Mouse (Mus musculus) neural tube, embryonic 12.5 days (tissue): ENCODE measurements around the gene Ackr3. TPM values are rescaled to one million over a fixed set of nuclear protein-coding genes. Genes with fewer than 3 reads are reported as not detected.

Source experiments
- ATAC-seq: fragments of 200-750 bp; cut with Nextera tagmentation; 2 replicates; pipeline ENCODE4 v1.8.0; 2017; ENCODE audit warnings: low read depth, mild to moderate bottlenecking, moderate TSS enrichment, moderate library complexity; ENCODE audit not compliant: low FRiP score
- H3K27ac ChIP-seq: fragments of 300-500 bp; sonication (generic); 2 replicates; pipeline ENCODE4 v1.5.1; 2016
- H3K27me3 ChIP-seq: fragments of 300-500 bp; sonication (generic); replicated peaks from 2 replicates; pipeline ENCODE4 v1.6.1; 2016; ENCODE audit warnings: mild to moderate bottlenecking
- H3K36me3 ChIP-seq: fragments of 300-500 bp; sonication (generic); 2 replicates; pipeline ENCODE4 v1.6.1; 2016; ENCODE audit warnings: mild to moderate bottlenecking
- H3K4me1 ChIP-seq: fragments of 300-500 bp; sonication (generic); 2 replicates; pipeline ENCODE4 v1.6.1; 2016
- H3K4me2 ChIP-seq: fragments of 300-500 bp; sonication (generic); replicated peaks from 2 replicates; pipeline ENCODE4 v1.6.1; 2016; ENCODE audit warnings: mild to moderate bottlenecking
- H3K4me3 ChIP-seq: fragments of 300-500 bp; sonication (generic); 2 replicates; pipeline ENCODE4 v1.5.1; 2016
- H3K9ac ChIP-seq: fragments of 300-500 bp; sonication (generic); 2 replicates; pipeline ENCODE4 v1.6.1; 2016; ENCODE audit warnings: mild to moderate bottlenecking
- H3K9me3 ChIP-seq: fragments of 300-500 bp; sonication (generic); 2 replicates; pipeline ENCODE4 v1.6.1; 2016; ENCODE audit warnings: mild to moderate bottlenecking
- WGBS: fragments of 180-500 bp; shearing (Covaris S2); methylation state at CpG from one replicate; pipeline ENCODE4 v1.1.7; 2016; 5-methylcytosine and 5-hydroxymethylcytosine counted together
- polyA plus RNA-seq: library from polyadenylated mRNA; unstranded; fragments of >200 nt; fragmentation: Nextera tagmentation; extraction: Ambion mirVana; gene quantifications from 2 replicates; pipeline ENCODE4 v1.2.1, GENCODE M21; 2016

Ackr3 gene
- polyA plus RNA-seq, 1 experiment from 2014 or later: 38.0 TPM

DNA sequence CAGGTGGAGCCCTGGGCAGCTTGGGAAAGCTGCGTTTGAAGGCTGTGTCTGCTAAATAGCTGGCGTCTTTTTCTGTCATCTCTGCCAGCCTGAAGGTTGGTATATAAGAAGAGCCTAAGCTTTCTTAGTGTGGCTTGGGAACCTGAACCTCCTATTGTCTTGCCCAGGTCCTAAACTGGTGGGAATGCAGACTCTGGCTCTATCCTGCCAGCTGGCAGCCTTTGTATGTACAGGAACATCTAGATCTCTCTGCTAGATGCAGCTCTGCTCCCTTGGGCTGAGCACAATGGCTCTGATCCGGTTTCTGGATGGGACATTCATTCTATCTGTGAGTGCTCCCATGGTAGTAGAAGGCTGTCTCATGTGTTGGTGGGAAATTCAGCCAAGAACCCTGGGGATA, 2.9 kb downstream of the Ackr3 start:
- Histone ChIP-seq H3K36me3 (peaks cover 14% of the 10 kb centered on the region; the same call in 1 of the 2 replicates), H3K27me3 (no peaks in the 10 kb centered on the region), H3K9ac (peak overlapping the region; percentile 71), H3K4me2 (peak overlapping the region; percentile 68), H3K4me1 (peaks cover 73% of the 10 kb centered on the region), H3K4me3 (peak overlapping the region; percentile 60), H3K9me3 (no peaks in the 10 kb centered on the region), H3K27ac (0 out of 2 replicates have a peak overlapping the region, but pooled peaks have one; percentile 47)
- ATAC-seq: no peak
- WGBS: 48% methylated on average over 3 of the region's 3 CpGs

GRCm38 (mm10) chr1:90207279-90207678, 3.5 kb downstream of the Ackr3 start:
- H3K4me1 ChIP-seq: peaks cover 71% of the 10 kb centered on the region
- peak overlapping the region; percentile 68 for H3K4me2 ChIP-seq
- peak overlapping the region; percentile 71 for H3K9ac ChIP-seq
- peaks cover 16% of the 10 kb centered on the region for H3K36me3 ChIP-seq
- 46% methylated on average over 6 of the region's 6 CpGs for WGBS
- no peak for ATAC-seq
- no peaks in the 10 kb centered on the region for H3K9me3 ChIP-seq
- no peak overlapping the region for H3K27ac ChIP-seq
- peak overlapping the region; percentile 60 for H3K4me3 ChIP-seq
- H3K27me3 ChIP-seq: no peaks in the 10 kb centered on the region

DNA sequence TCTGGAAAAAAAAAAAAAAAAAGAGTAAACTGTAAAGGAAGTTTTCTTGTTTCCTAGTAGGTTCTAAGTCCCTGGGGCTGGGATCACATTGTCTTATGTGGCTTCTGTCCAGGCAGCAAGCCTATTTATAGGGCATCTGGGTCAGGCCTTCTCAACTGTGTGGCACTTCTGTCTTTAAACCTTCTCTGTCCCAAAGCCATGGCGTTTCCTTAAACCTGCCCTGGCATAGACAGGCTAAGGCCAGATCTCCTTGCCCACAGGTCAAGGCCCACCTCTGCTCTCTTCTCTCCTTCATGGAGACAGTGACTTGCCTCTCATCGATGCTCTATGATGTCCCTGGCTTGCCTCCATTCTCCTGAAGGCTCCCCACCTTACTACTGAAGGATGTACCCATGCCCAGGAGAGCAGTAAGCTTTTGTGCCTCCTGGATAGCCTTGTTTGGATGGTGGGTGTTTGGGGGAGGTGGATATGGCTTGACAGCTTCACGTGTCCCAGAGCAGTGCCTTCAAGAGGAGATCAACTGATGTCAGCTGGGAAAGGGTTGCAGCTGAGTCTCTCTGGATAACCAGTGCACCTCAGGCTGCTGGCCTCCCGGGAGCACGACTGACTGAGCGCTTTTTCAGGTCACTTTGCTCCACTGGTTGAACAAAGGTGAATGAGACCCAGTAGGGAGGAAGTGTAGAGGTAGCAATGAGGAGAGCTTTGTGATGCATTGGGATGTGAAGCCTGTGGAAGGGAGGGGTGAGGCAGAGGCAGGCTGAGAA, 4.1 kb downstream of the Ackr3 start:
- Histone ChIP-seq H3K4me2 (peak overlapping the region; percentile 68), H3K9me3 (no peaks in the 10 kb centered on the region), H3K9ac (peak overlapping the region; percentile 40; the same call in 1 of the 2 replicates), H3K4me3 (peak overlapping the region; percentile 60), H3K27me3 (no peaks in the 10 kb centered on the region), H3K36me3 (peaks cover 22% of the 10 kb centered on the region), H3K4me1 (peaks cover 70% of the 10 kb centered on the region), H3K27ac (peak overlapping the region; percentile 57; the same call in 1 of the 2 replicates)
- no peak for ATAC-seq
- WGBS: 61% methylated on average over 6 of the region's 6 CpGs

DNA sequence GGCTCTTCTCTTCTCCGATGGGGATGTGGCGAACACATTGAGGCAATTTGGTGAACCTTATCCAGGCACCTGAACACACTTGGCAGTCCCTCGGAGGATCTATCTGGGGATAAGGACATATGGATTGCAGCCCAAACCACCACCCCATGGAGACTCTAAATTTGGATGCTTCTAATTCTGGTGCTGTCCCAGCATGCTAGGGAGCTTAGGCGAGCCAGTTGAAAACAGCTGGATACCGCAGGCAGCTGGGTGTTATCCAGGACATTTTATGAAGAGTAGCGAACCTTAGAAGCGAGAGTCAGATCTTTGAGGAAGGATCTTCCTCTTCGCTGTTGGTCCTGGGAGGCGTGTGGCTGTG, 4.7 kb downstream of the Ackr3 start:
- ATAC-seq: no peak
- Histone ChIP-seq H3K9me3 (no peaks in the 10 kb centered on the region), H3K9ac (0 out of 2 replicates have a peak overlapping the region, but pooled peaks have one; percentile 40), H3K4me2 (peak overlapping the region; percentile 68), H3K4me1 (peaks cover 69% of the 10 kb centered on the region), H3K4me3 (peak overlapping the region; percentile 60), H3K36me3 (peaks cover 28% of the 10 kb centered on the region), H3K27ac (peak overlapping the region; percentile 57), H3K27me3 (no peaks in the 10 kb centered on the region)
- WGBS: 68% methylated on average over 9 of the region's 9 CpGs

- peak; percentile 19; the same call in 1 of the 2 replicates for ATAC-seq
- Histone ChIP-seq H3K4me3 (peak overlapping the region; percentile 60; the same call in 1 of the 2 replicates), H3K9me3 (no peaks in the 10 kb centered on the region), H3K4me2 (peak overlapping the region; percentile 68), H3K4me1 (peaks cover 66% of the 10 kb centered on the region), H3K36me3 (peaks cover 34% of the 10 kb centered on the region), H3K9ac (0 out of 2 replicates have a peak overlapping the region, but pooled peaks have one; percentile 40), H3K27ac (peak overlapping the region; percentile 57; the same call in 1 of the 2 replicates), H3K27me3 (no peaks in the 10 kb centered on the region)
- 46% methylated on average over 5 of the region's 5 CpGs for WGBS
Measured at GRCm38 (mm10) chr1:90209069-90209468, 5.3 kb downstream of the Ackr3 start.

- Histone ChIP-seq H3K4me3 (no peak overlapping the region), H3K4me1 (peaks cover 65% of the 10 kb centered on the region), H3K27me3 (no peaks in the 10 kb centered on the region), H3K4me2 (peak overlapping the region; percentile 68), H3K9ac (no peak overlapping the region), H3K9me3 (no peaks in the 10 kb centered on the region), H3K27ac (no peak overlapping the region), H3K36me3 (peaks cover 41% of the 10 kb centered on the region)
- ATAC-seq: no peak
- WGBS: 80% methylated on average over 2 of the region's 2 CpGs
Measured at GRCm38 (mm10) chr1:90209741-90210140, 6.0 kb downstream of the Ackr3 start.

DNA sequence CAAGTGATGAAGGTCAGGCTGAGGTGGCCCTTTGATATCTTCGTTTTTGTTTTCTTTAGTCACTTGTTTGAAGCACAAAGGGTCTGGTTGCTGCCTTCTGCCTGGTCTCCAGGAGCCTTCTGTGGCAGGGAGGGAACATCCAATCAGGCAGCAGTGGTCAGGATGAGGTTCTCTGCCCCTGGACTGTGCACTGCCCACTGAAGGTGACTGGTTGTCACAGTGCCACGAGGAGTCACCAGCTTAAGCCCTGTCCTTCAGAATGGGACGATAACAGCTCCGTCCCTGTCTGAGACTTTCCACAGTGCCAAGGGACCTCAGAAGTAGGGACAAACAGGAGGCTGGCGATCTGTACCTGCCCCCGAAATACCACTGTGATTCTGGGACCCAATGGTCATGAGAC, 6.6 kb downstream of the Ackr3 start:
- peak overlapping the region; percentile 68 for H3K4me2 ChIP-seq
- H3K9ac ChIP-seq: no peak overlapping the region
- no peaks in the 10 kb centered on the region for H3K9me3 ChIP-seq
- ATAC-seq: no peak
- H3K4me3 ChIP-seq: no peak overlapping the region
- WGBS: 90% methylated on average over 6 of the region's 6 CpGs
- H3K27ac ChIP-seq: no peak overlapping the region
- H3K36me3 ChIP-seq: peaks cover 44% of the 10 kb centered on the region
- H3K27me3 ChIP-seq: no peaks in the 10 kb centered on the region
- H3K4me1 ChIP-seq: peaks cover 63% of the 10 kb centered on the region

DNA sequence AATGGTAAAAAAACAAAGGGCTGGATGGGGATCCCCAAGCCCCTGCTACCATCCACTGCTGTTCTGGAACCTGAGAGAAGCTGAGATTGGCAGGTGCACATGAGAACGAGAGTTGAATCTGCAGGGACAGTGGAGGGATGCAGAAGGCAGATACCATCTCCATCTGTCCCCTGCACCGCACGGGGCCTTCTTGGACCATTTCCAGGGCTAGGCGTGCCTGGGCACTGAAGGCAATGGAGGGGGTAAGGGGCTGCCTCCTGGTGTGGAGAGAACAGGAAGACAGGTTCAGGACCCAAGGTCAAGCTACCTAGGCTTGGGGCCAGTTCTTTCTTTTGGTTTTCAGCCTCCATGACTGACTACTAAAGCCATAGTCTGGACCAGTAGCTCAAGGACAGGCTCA, 7.0 kb downstream of the Ackr3 start:
- no peak overlapping the region for H3K9ac ChIP-seq
- H3K4me1 ChIP-seq: peaks cover 62% of the 10 kb centered on the region
- 72% methylated on average over 4 of the region's 4 CpGs for WGBS
- no peaks in the 10 kb centered on the region for H3K9me3 ChIP-seq
- H3K27ac ChIP-seq: no peak overlapping the region
- peaks cover 48% of the 10 kb centered on the region for H3K36me3 ChIP-seq
- H3K4me3 ChIP-seq: no peak overlapping the region
- H3K27me3 ChIP-seq: no peaks in the 10 kb centered on the region
- no peak for ATAC-seq
- H3K4me2 ChIP-seq: peak overlapping the region; percentile 68

DNA sequence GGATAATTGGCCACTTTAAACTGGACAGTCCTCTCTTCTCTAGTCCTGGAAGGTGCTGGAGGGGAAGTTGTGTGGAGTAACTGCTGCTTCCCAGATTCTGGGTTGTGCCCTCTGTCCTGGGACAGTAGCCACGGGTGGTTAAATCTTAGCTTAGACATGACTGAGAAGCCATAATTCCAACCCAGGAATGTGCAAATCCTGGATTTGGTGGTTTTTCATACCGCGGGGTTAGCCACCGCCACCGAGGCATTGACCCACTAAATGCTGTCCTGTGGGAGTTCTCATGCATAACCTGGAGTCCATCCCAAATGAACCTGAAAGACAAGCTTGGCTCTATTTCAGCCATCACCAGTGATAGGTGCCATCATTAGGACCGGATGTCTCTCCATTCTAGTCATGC, 8.6 kb downstream of the Ackr3 start:
- Histone ChIP-seq H3K27ac (no peak overlapping the region), H3K9ac (no peak overlapping the region), H3K9me3 (no peaks in the 10 kb centered on the region), H3K36me3 (peaks cover 59% of the 10 kb centered on the region), H3K4me3 (no peak overlapping the region), H3K4me2 (no peak overlapping the region), H3K4me1 (peaks cover 46% of the 10 kb centered on the region), H3K27me3 (no peaks in the 10 kb centered on the region)
- whole genome bisulfite sequencing: 91% methylated on average over 6 of the region's 6 CpGs
- ATAC-seq: no peak

DNA sequence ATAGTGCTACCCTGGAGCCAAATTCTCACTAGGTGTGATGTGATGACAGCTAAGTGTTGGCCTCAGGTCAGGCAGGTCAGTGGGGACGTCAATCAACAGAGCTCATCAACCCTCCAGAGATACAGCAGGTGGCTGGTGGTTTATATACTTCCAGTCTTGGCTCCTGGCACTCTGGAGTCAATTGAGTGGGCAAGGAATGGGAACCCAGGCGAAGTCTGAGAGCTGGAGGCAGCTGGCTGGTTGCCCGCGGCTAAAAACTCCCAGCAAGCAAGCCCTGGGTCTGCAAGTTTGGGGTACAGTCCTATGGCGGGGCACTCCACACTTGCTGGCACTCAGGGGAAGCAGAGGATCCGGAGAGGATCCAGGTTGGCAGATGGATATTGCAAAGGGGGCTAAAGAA, 9.1 kb downstream of the Ackr3 start:
- ATAC-seq: no peak
- Histone ChIP-seq H3K27me3 (no peaks in the 10 kb centered on the region), H3K4me1 (peaks cover 42% of the 10 kb centered on the region), H3K36me3 (peaks cover 59% of the 10 kb centered on the region), H3K4me2 (no peak overlapping the region), H3K9me3 (no peaks in the 10 kb centered on the region), H3K27ac (no peak overlapping the region), H3K4me3 (no peak overlapping the region), H3K9ac (no peak overlapping the region)
- 92% methylated on average over 6 of the region's 6 CpGs for WGBS

DNA sequence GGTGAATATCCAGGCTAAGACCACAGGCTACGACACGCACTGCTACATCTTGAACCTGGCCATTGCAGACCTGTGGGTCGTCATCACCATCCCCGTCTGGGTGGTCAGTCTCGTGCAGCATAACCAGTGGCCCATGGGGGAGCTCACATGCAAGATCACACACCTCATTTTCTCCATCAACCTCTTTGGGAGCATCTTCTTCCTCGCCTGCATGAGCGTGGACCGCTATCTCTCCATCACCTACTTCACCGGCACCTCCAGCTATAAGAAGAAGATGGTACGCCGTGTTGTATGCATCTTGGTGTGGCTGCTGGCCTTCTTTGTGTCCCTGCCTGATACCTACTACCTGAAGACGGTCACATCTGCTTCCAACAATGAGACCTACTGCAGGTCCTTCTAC, 10.2 kb downstream of the Ackr3 start:
- Histone ChIP-seq H3K4me3 (no peak overlapping the region), H3K27ac (no peak overlapping the region), H3K4me2 (no peak overlapping the region), H3K27me3 (no peaks in the 10 kb centered on the region), H3K9me3 (no peaks in the 10 kb centered on the region), H3K4me1 (peaks cover 31% of the 10 kb centered on the region), H3K36me3 (peaks cover 59% of the 10 kb centered on the region), H3K9ac (no peak overlapping the region)
- no peak for ATAC-seq
- WGBS: 98% methylated on average over 12 of the region's 12 CpGs

- Histone ChIP-seq H3K4me3 (no peak overlapping the region), H3K4me1 (peaks cover 30% of the 10 kb centered on the region), H3K4me2 (no peak overlapping the region), H3K9ac (no peak overlapping the region), H3K9me3 (no peaks in the 10 kb centered on the region), H3K27me3 (no peaks in the 10 kb centered on the region), H3K27ac (no peak overlapping the region), H3K36me3 (peaks cover 53% of the 10 kb centered on the region)
- no peak for ATAC-seq
- 95% methylated on average over 6 of the region's 6 CpGs for WGBS
Measured at GRCm38 (mm10) chr1:90214926-90215325, 11.1 kb downstream of the Ackr3 start.

DNA sequence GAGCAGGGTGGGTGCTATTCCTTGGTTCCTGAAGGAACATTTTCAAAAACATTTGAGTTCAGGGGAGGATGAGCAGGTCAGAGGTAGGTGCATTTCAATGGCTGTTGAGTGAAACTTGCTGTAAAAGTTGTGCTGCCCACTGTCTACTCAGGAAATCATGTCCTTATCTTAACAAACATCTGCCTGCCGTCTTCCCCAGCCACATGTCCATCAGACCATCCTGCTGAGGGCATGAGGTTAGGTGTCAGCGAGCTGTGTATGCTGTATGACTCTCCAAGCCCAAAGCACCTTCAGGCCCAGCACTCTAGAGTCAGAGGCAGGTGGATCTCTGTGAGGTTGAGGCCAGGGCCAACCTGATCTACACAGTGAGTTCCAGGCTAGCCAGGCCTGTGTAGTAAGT, 12.1 kb downstream of the Ackr3 start:
- Histone ChIP-seq H3K36me3 (peaks cover 46% of the 10 kb centered on the region), H3K4me2 (no peak overlapping the region), H3K27me3 (no peaks in the 10 kb centered on the region), H3K4me1 (peaks cover 30% of the 10 kb centered on the region), H3K9me3 (no peaks in the 10 kb centered on the region), H3K9ac (no peak overlapping the region), H3K27ac (no peak overlapping the region), H3K4me3 (no peak overlapping the region)
- no peak for ATAC-seq
- WGBS: 76% methylated on average over 2 of the region's 2 CpGs
